Comparison of ENCODE assay signal across 11 mouse cellular contexts in genomic region chr11:51918576-51918975, GRCm38 (mm10).
"Had no signal": no experiment of that assay in that cellular context is flagged by ENCODE, and none has a peak within 500 bp of the region (broad histone marks: within the 10 kb centered on the region; RNA-seq: fewer than 3 reads in every experiment).

No protein-coding gene starts in this region.

- H3K9ac ChIP-seq: intestine, embryonic 15.5 days; limb, embryonic 12.5 days; liver, embryonic 14.5 days; midbrain, embryonic 15.5 days; neural tube, embryonic 12.5 days had no signal

- H3K27ac ChIP-seq: intestine, embryonic 15.5 days; layer of hippocampus, adult 2 months; limb, embryonic 12.5 days; liver, embryonic 14.5 days; midbrain, embryonic 15.5 days; neural tube, embryonic 12.5 days had no signal

- H3K27me3 ChIP-seq: intestine, embryonic 15.5 days; megakaryocyte, embryonic 14.5 days; midbrain, embryonic 15.5 days; neural tube, embryonic 12.5 days had no signal

- H3K36me3 ChIP-seq: intestine, embryonic 15.5 days; limb, embryonic 12.5 days; midbrain, embryonic 15.5 days; neural tube, embryonic 12.5 days had no signal

- ATAC-seq: intestine, embryonic 15.5 days; midbrain, embryonic 15.5 days had no signal

- H3K9me3 ChIP-seq: intestine, embryonic 15.5 days; midbrain, embryonic 15.5 days had no signal

- DNase-seq: kidney, adult 8-10 months; thymus, adult 18-20 months; thymus, postnatal 14 days had no signal

- H3K4me3 ChIP-seq: intestine, embryonic 15.5 days; layer of hippocampus, adult 2 months; limb, embryonic 12.5 days; midbrain, embryonic 15.5 days; neural tube, embryonic 12.5 days had no signal

- H3K4me2 ChIP-seq: intestine, embryonic 15.5 days; limb, embryonic 12.5 days; midbrain, embryonic 11.5 days; midbrain, embryonic 15.5 days; neural tube, embryonic 12.5 days had no signal
